In genomic region chr2:13271165-13271957, GRCm38 (mm10) we compare ENCODE assay signal across 8 mouse cellular contexts. TPM values are rescaled to one million over a fixed set of nuclear protein-coding genes. Genes with fewer than 3 reads are reported as not detected.
DNase-seq lines count a peak whose midpoint lies in the region; ATAC-seq lines count a peak whose summit lies in the region.

Gene Rsu1 (minus strand): TSS chr2:13271415.

- WGBS in hindbrain, embryonic 14.5 days: under 1% methylated on average over 37 of the region's 37 CpGs

- no peak within 1 kb of the TSS; the same call in 1 of the 2 replicates for H3K27ac ChIP-seq in hindbrain, embryonic 14.5 days

- peak within 1 kb of the TSS; percentile 65 for H3K4me2 ChIP-seq in hindbrain, embryonic 14.5 days (replicated peaks)

- no peaks in the 10 kb centered on the region for H3K36me3 ChIP-seq in hindbrain, embryonic 14.5 days (replicated peaks; ENCODE audit: control insufficient read depth, insufficient read depth)

- peak within 1 kb of the TSS; percentile 62 for H3K4me3 ChIP-seq in hindbrain, embryonic 14.5 days (replicated peaks; ENCODE audit: low read length)

- peak within 1 kb of the TSS; percentile 71 for H3K9ac ChIP-seq in hindbrain, embryonic 14.5 days

- H3K9me3 ChIP-seq in hindbrain, embryonic 14.5 days (ENCODE audit: control insufficient read depth, low read length): no peaks in the 10 kb centered on the region

- DNase-seq in R1 (ENCODE audit: low read depth, low spot score): peak; percentile 100
- peak; percentile 88 to 91 for DNase-seq in cerebellum, postnatal 25 days
- peak; percentile 86 to 91 for DNase-seq in frontal cortex, postnatal 25 days (ENCODE audit: low spot score in 2 of 2)
- peak; percentile 99 for DNase-seq in hindbrain, embryonic 14.5 days (ENCODE audit: low spot score)
- DNase-seq in layer of hippocampus, postnatal 36 days: peak; percentile 90 to 94
- DNase-seq in lung, postnatal 36 days: peak; percentile 100
- DNase-seq in retina, postnatal 1 day: peak; percentile 100
- DNase-seq in urinary bladder, adult 18-20 months (ENCODE audit: low spot score in 2 of 2): peak; percentile 89 to 97

- H3K4me1 ChIP-seq in hindbrain, embryonic 14.5 days (replicated peaks; ENCODE audit: control insufficient read depth, insufficient read depth, low read length): peaks cover 5% of the 10 kb centered on the region

- ATAC-seq in hindbrain, embryonic 14.5 days (ENCODE audit: low FRiP score): peak; percentile 99

- H3K27me3 ChIP-seq in hindbrain, embryonic 14.5 days (ENCODE audit: control insufficient read depth, insufficient read depth, low read length): no peaks in the 10 kb centered on the region

RNA-seq across cellular contexts. Expression of gene Rsu1, which starts in this region (rescaled TPM):
- polyA plus RNA-seq in hindbrain, embryonic 14.5 days (2014; fragmentation: Nextera tagmentation; extraction: Ambion mirVana): 75.7 and 85.6 TPM in 2 replicates
- 10 to 100 TPM; 35.3 to 37.8 TPM for total RNA-seq in layer of hippocampus, postnatal 36 days (2021)
